Mouse (Mus musculus) MEL-GATA-1-ER (cell line): ENCODE measurements at regions not wholly inside any gene's neighbourhood (a gene's known extent, or its start where the extent isn't known, plus 50 kb on each side); places are given as distances from the start of the nearest gene placed in this dataset.

Experiments
- DNase-seq: peaks from one replicate; pipeline ENCODE4 v3.0.0-alpha.2; 2012; ENCODE audit warnings: low read depth; ENCODE audit errors: extremely low read depth

GRCm38 (mm10) chr8:26840286-26840685 lies 136.8 kb upstream of the Zfp703 start:
- no peak for DNase-seq

- no peak for DNase-seq
Observed at GRCm38 (mm10) chr8:26840745-26841680, 136.1 kb upstream of the Zfp703 start.

- DNase-seq, result no peak
Observed at GRCm38 (mm10) chr8:26843714-26844113, 133.4 kb upstream of the Zfp703 start.

- DNase-seq, result no peak
Observed at GRCm38 (mm10) chr8:26844132-26844808, 132.9 kb upstream of the Zfp703 start.

- no peak for DNase-seq
Observed at GRCm38 (mm10) chr8:26844809-26845143, 132.3 kb upstream of the Zfp703 start.

- no peak for DNase-seq
Observed at GRCm38 (mm10) chr8:26845481-26846194, 131.5 kb upstream of the Zfp703 start.

- DNase-seq, result no peak
Observed at GRCm38 (mm10) chr8:26847009-26847408, 130.1 kb upstream of the Zfp703 start.

GRCm38 (mm10) chr8:26848098-26848772 lies 128.9 kb upstream of the Zfp703 start:
- DNase-seq, result no peak

- no peak for DNase-seq
Observed at GRCm38 (mm10) chr8:26848955-26849684, 128.0 kb upstream of the Zfp703 start.

- no peak for DNase-seq
Observed at GRCm38 (mm10) chr8:26851871-26852800, 125.0 kb upstream of the Zfp703 start.

- DNase-seq, result no peak
Observed at GRCm38 (mm10) chr8:26852921-26853320, 124.2 kb upstream of the Zfp703 start.

- no peak for DNase-seq
Observed at GRCm38 (mm10) chr8:26854557-26855238, 122.4 kb upstream of the Zfp703 start.

GRCm38 (mm10) chr8:26855256-26855655 lies 121.9 kb upstream of the Zfp703 start:
- DNase-seq, result no peak

- no peak for DNase-seq
Observed at GRCm38 (mm10) chr8:26864571-26864970, 112.6 kb upstream of the Zfp703 start.

- DNase-seq, result no peak
Observed at GRCm38 (mm10) chr8:26864971-26865370, 112.2 kb upstream of the Zfp703 start.

- no peak for DNase-seq
Observed at GRCm38 (mm10) chr8:26868101-26868848, 108.8 kb upstream of the Zfp703 start.

GRCm38 (mm10) chr8:26868849-26869110 lies 108.3 kb upstream of the Zfp703 start:
- DNase-seq, result no peak

GRCm38 (mm10) chr8:26871838-26872237 lies 105.3 kb upstream of the Zfp703 start:
- DNase-seq, result no peak

GRCm38 (mm10) chr8:26872382-26872781 lies 104.7 kb upstream of the Zfp703 start:
- no peak for DNase-seq
